Mouse (Mus musculus): ENCODE results near the gene Unc93a2. TPM values are rescaled to one million over a fixed set of nuclear protein-coding genes. Genes with fewer than 3 reads are reported as not detected.
"Not testable (repeated sequence)": the region's sequence is repeated elsewhere in the genome, so short reads cannot be mapped to it uniquely, and the experiment has no call there.

Unc93a2 gene
- total RNA-seq (2017), result 0.43 TPM in 1 of 3 replicates, not detected in the others

DNA sequence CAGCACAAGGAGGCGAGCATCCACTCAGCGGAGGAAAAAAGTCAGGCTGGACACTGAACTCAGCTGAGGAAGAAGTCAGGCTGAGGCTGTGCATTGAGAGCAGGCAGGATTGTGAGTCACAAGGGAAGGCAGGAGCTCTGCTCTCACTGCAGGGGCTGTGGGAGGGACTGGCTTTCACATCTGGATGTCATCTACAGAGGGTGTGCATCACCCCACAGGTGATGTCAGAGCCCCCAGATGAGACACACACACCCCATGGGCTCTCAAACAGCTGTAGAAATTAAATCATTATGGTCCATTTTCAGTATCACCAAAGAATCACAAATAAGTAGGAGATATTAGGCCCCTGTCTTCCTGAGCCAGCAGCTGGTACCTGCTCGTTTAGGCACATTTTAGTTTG is at the start of gene Unc93a2:
Gene Unc93a2 (minus strand): TSS at position 101 of the 400 bp plus-strand sequence.
- not testable (repeated sequence) for ATAC-seq (replicated peaks; ENCODE audit: insufficient number of reproducible peaks, low FRiP score, low TSS enrichment, poor library complexity, severe bottlenecking)

DNA sequence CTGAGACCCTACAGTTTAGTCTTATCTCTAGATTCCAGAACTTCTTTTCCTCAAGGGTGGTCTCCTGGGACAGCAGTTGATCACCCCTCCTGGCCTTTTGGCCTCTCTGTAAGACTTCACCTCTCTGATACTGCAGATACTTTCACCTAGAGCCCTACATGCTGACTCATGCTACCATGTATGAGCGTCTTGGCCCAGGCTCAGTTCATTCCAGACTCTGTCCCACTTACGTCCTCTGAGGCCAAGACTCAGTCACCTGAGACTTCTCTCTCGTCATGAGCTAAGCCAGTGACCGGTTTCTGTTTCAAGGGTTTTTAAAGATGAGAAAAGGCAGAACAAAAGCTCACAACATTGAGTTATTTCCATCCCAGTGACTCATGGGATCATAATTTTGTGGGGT is 48.9 kb upstream of the Unc93a2 start:
- not testable (repeated sequence) for ATAC-seq (replicated peaks; ENCODE audit: insufficient number of reproducible peaks, low FRiP score, low TSS enrichment, poor library complexity, severe bottlenecking)

DNA sequence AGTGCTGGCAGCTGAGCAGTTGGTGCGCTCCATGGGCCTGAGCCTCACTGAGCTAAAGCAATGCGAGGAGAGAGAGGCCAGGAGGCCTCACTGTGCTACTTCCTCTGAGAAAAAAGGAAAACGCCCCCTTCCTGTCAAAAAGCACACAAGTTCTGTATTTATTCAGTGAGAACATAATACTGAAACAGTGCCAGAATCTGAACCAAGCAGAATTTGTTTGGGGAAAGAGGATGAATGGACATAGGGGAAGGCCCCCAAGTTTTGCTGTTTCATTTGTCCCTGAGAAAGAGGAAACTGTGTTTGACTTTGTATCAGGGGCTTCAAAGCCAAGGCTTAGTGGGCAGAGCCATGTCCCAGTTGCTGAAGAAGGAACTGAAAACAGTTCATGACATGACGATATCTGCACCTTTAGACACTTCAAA is 45.0 kb upstream of the Unc93a2 start:
- peak; percentile 70 for ATAC-seq (replicated peaks; ENCODE audit: insufficient number of reproducible peaks, low FRiP score, low TSS enrichment, poor library complexity, severe bottlenecking)

DNA sequence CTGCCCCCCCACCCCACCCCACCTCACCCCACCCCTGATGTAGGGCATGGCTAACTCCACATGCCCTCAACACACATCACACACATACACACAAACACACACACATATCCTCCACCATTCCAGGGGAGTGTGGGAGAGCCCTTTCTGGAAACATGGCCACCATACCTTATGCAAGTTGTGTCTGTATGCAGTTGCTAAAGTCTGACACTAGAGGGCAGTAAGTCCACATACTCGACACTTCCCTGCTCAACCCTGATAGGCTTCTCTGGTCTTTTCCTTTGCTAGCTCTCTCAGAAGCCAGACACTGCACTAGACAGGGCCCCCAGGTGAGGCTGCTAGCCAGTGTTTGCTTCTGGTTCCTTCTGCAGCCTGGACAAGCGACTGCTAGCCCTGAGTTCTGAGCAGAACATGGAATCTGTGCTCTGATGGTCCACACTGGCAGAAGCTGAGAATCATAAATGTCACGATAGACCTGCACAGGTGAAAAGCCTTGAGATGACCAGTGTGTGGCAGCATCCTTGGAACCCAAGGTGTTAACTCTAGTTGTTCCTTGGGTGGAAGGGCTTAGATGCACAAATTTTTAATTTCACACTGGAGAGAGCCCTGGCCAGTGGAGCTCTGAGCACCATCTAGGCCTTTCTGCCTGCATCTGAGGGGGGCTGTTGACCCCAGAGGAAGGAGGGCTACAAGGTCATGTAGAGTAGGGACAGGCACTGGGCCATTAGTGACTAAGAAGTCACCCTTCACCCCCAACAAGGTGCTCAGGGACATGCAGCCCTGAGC is 35.1 kb upstream of the Unc93a2 start:
- ATAC-seq (replicated peaks; ENCODE audit: insufficient number of reproducible peaks, low FRiP score, low TSS enrichment, poor library complexity, severe bottlenecking), result peak; percentile 85

DNA sequence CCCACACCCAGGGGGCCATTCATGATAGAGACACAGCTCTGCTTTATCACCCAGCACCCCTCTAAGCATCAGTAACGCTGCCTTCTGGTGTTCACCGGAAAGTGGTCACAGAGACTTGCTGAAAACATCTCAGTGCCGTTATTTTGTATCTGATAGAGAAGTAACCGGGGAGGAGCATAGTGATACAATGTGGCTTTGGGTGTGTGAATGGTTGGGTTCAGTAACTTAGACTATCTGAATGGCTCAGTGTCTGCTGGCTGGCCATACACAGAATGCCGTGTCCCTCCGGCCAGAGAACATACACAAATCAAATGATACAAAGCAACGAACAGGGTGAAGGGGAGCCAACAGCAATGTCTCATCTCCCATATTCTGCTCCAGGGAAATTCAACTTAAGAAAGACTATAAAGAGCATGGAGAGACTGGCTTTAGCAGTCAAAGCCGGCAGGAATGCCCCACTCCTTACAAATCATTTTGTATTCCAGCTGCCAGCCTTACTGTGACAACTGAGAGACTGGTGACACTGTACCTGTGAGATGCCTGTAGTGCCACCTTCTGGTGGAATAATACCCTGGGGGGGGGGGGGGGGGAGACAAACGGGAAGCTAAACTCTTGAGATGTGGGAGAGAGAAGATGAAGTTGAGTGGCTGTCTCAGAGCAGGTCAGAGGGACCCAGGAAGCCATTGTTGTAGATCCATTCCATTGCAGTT is 29.5 kb upstream of the Unc93a2 start:
- peak; percentile 46; the same call in 1 of the 2 replicates for ATAC-seq (replicated peaks; ENCODE audit: insufficient number of reproducible peaks, low FRiP score, low TSS enrichment, poor library complexity, severe bottlenecking)

DNA sequence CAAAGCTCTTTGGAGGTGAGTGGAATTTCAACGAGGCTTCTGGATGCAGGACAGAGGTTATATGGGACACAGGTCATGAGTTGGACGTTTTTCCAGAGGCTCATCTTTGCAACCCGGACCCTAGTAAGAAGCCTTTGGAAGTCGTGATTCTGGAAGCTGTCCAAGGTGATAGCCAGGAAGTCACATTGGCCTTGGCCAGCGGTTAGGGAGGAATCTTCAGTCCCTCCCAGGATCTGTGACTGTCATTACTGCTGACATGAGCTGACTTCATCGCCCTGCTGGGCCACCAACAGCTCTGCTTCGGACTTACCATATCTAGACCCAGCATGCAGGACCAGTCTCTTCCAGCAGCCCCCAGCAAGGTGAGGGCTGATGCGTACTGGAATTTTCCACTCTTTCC is 28.1 kb upstream of the Unc93a2 start:
- not testable (repeated sequence) for ATAC-seq (replicated peaks; ENCODE audit: insufficient number of reproducible peaks, low FRiP score, low TSS enrichment, poor library complexity, severe bottlenecking)

DNA sequence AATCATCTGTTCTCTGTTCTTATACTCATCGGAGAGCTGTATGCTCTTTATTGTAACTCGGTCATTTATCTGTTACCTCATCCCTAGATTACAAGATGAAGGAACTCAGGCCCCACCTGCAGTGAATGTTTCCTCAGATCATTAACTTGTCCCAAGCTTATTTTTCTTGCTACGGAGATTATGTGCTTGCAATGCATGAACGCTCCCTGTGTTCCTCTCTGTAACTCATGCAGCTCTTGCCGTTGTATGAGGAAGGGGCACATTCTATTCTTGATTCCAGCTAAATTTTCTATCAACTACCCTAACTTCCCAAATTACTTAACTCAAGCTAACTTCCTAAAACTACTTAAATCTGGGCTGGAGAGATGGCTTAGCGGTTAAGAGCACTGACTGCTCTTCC is 14.5 kb upstream of the Unc93a2 start:
- not testable (repeated sequence) for ATAC-seq (replicated peaks; ENCODE audit: insufficient number of reproducible peaks, low FRiP score, low TSS enrichment, poor library complexity, severe bottlenecking)

DNA sequence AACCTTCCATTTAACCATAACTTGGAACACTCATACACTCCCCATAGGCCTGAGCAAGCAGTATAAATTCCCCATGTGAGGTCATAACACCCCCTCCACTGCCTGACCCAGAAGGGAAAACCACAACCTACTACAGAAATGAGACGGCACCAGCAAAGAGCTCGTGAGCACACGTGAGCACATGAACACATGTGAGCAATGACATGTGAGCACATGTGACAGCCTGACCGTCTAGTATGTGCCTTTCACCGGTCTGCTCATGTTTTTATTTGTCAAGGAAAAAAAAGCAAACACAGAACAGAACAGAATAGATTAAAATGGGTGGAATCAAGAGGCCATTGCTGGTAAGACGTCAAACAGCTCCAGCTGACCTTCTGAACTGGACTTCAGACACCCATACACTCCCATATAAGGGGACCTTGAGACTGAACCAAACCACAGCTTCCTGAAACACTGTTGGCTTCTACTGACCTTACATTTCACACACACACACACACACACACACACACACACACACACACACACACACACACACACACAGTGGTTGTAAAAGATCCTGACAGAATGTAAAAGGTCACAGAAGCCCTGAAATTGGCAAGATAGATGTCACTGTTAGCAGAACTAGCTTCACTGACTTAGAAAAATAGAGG is 13.1 kb upstream of the Unc93a2 start:
- ATAC-seq (replicated peaks; ENCODE audit: insufficient number of reproducible peaks, low FRiP score, low TSS enrichment, poor library complexity, severe bottlenecking), result peak; percentile 86

DNA sequence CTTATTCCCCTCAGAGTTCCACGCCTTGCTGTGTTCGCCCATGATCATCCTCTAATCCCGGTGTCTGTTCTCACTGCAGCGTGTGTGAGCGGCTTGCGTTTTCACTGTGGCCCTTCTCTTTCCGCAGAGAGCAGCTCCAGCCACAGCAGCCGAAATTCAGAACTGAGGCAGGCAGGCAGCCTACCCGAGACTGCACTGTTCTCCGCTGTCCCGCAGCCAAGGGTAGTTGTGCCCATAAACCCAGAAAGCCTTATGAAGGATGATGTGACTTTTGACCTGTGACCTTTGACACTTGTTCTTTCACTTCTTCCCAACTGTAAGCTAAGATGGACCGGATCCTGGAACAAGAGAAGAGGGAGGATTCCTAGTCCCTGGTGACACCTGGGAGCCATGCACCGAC is 11.8 kb upstream of the Unc93a2 start:
- ATAC-seq (replicated peaks; ENCODE audit: insufficient number of reproducible peaks, low FRiP score, low TSS enrichment, poor library complexity, severe bottlenecking), result not testable (repeated sequence)

DNA sequence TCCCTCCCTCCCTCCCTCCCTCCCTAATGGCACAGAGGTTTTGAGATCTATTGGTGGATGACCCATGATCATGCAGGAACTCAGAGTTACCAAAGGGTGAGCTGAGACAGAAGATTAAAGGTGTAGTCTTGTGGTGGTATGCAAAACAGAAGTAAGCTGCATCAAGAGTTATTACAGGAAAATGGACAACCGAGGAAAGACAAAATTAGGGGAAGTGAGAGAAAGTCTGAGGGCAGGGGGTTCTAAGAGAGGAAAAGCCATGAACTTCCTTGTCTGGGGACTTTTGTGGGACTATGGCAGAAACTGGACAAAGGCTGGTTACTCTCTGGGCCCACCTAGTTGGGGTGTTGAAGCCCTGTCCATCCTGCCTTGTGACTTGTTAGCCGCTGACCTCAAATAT is 11.0 kb upstream of the Unc93a2 start:
- ATAC-seq (replicated peaks; ENCODE audit: insufficient number of reproducible peaks, low FRiP score, low TSS enrichment, poor library complexity, severe bottlenecking), result peak; percentile 41

DNA sequence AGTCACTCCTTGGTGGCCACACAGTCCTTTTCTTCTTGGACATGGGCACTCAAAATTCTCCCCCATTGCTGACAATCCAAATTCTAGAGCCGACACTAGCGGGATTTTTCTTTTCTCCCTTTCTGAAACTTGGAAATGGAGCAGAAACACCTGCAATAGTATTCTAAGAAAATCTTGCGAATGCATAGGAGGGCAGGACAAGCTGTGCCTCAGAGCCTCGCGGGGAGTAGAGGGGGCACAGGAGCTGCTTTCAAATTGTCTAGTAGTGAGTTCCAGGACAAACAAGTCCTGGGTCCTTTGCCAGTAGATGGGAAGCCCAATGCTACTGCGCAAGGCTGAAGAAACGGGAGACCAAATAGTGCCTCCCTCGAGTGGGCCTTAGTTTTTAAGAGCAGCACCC is 10.4 kb upstream of the Unc93a2 start:
- ATAC-seq (replicated peaks; ENCODE audit: insufficient number of reproducible peaks, low FRiP score, low TSS enrichment, poor library complexity, severe bottlenecking), result not testable (repeated sequence)

DNA sequence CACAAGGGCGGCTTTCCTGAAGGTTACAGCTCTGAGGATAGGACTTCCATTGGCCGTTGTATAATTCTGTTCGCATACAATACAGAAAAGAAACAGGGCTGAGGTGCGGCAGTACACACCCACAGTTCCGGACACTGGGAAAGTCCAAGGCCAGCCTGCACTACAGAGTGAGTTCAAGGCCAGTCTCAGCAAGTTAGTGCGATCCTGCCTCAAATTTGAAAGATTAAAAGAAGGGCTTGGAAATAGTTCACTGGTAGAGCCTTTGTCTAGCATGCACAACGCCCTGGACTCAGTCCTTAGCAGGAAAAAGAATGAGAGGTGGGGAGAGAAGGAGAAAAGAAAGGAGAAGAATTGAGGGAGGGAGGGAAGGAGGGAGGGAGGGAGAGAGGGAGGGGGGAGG is 9.9 kb upstream of the Unc93a2 start:
- ATAC-seq (replicated peaks; ENCODE audit: insufficient number of reproducible peaks, low FRiP score, low TSS enrichment, poor library complexity, severe bottlenecking), result not testable (repeated sequence)

DNA sequence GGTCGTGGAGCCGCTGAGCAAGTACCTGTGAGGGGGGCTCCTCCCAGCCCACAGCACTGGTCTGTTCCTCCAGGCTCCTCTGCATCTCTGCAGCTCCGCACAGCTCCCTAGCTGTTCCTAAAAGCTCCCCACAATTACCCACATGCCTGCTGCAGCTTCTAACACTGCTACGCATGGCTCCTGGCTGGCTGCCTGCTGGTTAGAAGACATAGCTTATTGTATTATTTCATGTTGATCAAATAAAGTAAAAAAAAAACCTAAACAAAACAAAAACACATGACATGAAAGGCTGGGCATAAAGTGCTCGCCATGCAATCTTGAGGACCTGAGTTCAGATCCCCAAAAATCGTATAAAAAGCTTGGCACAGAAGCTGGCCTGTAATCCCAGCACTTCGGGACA is 4.6 kb upstream of the Unc93a2 start:
- not testable (repeated sequence) for ATAC-seq (replicated peaks; ENCODE audit: insufficient number of reproducible peaks, low FRiP score, low TSS enrichment, poor library complexity, severe bottlenecking)

DNA sequence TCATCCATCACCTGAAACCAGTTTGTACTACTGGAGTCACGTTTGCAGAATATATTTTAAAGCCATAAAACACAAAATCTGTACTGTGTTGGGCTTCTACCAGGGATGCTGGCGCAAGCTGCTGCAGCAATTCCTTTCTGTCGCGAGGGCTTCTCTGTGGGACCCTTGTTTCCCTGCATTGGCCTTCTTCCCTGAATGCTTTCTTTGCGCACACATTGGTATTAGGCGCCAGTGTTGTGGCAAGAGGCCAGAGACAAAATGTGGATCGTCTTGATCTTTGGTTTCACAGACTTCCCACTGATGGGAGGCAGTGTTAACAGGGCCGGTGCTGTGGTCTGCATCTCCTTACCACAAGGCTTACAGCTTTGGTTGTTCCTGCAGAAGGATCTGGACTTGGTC is 3.7 kb upstream of the Unc93a2 start:
- not testable (repeated sequence) for ATAC-seq (replicated peaks; ENCODE audit: insufficient number of reproducible peaks, low FRiP score, low TSS enrichment, poor library complexity, severe bottlenecking)

DNA sequence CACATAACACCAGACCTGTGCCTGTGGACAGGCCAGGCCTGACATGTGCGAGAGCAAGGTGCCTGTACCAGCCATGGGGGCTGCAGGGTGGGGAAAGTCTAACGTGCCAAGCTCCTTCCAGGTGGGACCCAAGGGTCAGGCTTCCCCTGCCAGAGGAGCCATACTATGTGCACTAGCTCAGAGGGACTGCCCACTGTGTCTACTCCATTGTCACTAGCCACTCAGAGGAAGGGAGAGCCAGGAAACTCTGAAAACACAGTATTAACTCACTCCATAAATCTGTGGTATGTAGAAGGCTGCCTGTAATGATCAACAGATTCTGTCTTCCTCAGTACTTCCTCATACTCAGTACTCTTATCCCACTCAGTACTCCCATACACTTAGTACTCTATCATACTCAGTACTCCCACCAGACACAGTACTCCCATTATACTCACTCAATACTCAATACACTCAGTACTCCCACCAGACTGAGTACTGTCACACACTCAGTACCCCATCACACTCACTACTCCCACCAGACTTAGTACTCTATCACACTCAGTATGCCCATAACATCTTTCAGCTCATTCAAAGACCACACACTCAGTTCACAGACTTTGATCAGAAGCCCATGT is 3.2 kb upstream of the Unc93a2 start:
- ATAC-seq (replicated peaks; ENCODE audit: insufficient number of reproducible peaks, low FRiP score, low TSS enrichment, poor library complexity, severe bottlenecking), result not testable (repeated sequence)

DNA sequence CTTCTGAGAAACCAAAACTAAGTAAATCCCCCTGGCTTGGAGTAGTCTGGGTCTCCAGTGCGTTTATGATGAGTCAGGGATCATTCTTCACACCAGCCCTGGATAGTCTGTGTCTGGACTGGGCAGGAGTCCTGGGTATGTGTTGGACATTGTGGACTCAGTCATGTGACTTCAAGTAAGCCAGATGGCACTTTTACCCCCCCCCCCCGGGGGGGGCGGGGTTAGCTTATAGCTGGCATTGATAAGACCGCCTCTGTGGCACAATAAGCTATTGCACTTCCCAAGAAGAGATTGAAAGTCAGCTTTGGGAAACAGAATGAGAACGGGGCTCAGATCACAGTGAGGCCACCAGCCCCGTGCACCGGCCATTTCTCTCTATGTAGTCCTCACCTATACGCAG is 752 bp upstream of the Unc93a2 start:
- not testable (repeated sequence) for ATAC-seq (replicated peaks; ENCODE audit: insufficient number of reproducible peaks, low FRiP score, low TSS enrichment, poor library complexity, severe bottlenecking)

DNA sequence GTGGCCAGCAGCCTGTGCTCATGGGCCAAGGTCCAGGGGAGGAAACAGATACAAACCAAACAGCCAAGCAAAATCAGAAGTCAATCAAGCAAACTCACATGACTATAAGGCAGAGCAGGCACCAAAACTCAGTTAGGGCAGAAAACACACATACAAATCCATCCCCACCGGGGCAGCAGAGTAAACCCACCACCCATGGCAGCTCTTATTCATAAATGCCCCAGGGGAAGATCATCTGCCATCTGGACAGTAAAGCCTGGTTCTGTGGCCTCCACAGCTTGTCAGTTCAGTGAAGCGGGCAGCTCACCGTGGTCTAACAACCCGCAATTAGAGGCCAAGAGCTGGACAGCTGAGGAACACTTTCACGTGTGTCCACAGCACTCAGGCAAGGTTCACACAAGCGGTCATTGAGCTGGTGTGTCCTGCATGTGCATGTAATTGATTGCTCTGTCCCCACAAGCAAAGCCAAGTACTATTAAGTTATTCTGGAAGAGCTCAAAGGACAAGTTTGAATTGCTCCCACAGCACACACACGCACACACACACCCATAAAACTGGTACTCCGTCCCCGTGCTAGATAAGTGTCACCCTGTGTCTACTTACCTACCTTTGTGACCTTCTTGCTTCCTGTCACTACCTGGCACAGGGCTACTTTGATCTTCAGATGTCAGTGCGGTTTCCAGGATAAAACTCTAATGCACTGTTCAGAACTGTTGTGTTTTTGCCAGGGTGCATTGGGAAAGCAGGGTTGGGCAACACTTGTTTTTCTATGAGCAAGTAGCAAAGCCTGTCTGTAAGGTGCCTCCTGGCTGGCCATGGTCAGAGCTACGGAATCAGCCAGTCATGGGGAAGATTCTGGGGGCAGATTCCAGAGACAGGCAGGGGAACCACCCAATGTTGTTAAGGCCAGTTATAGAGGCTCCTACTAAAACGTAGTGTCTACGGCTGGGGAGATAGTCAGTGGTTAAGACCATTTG is 1.8 kb downstream of the Unc93a2 start:
- ATAC-seq (replicated peaks; ENCODE audit: insufficient number of reproducible peaks, low FRiP score, low TSS enrichment, poor library complexity, severe bottlenecking), result not testable (repeated sequence)

DNA sequence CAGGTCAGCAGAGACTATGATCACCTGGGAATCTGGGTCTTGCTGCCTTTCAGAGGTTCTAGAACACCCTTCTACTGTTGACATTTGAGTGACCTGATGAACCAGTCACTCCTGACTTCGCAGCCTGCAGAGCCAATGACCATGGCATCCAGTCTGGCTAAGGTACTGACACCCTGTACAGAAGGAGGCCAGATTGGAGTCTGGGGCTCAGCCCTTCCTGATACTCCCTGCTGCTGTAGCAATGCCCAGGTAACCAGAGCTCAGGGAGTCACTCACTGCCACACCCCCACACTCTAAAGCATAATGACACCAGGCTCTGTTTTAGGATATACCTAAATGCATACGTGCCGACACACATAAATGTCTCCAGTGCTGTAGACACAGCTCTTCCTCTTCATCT is 2.6 kb downstream of the Unc93a2 start:
- not testable (repeated sequence) for ATAC-seq (replicated peaks; ENCODE audit: insufficient number of reproducible peaks, low FRiP score, low TSS enrichment, poor library complexity, severe bottlenecking)
